Mouse (Mus musculus): ENCODE results near the gene Clec16a. TPM values are rescaled to one million over a fixed set of nuclear protein-coding genes. Genes with fewer than 3 reads are reported as not detected.

Gene Clec16a
- polyA plus RNA-seq, 1 experiment = 6.3 TPM

DNA sequence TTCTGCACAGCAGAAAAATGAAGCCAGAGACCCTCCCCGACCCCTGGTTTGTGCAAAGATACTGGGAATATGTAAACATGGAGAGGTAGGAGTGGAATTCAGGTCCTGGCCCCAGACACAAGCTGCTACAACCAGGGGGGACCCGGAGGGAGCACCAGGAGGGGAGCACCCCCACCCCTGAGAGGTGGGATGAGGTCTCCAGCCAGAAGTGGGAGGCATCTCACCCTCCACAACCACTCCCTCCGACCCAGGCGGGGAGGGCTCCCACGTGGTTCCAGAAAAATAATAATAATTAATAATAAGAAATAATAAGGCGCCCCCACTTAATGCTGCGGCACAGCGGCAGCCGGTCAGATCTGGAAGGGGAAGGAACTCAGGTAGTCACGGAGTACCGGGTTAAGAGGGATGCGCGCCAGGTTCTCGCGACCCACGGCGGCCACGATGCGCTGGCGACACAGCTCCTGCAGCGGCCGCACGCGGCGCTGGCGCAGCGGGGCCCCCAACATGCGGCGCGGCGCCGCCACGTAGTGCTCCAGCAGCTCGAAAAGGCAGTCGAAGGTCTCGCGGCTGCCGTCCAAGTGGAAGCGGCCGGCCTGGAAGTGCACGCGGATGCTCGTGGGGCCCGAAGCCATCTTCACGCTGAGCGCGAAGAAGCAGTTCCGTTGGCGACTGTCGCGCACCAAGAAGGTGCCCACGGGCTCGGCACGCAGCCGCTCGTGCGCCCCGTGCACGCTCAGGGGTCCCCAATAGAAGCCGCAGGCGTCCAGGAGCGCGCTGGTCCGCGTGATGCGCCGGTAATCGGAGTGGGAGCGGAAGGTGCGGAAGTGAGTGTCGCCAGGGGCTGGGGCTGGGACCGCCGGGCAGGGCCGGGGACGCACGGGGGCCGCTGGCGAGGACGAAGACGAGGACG is 239.0 kb downstream of the Clec16a start:
- 3% methylated on average over 81 of the region's 81 CpGs for WGBS

GRCm38 (mm10) chr16:10784793-10785370 is 239.7 kb downstream of the Clec16a start:
- peaks cover 6% of the 10 kb centered on the region for H3K4me1 ChIP-seq (ENCODE audit: control insufficient read depth, insufficient read depth, low read length)
- H3K27ac ChIP-seq (ENCODE audit: control insufficient read depth, insufficient read depth, low read depth, low read length, poor library complexity) = peak overlapping the region; percentile 92
- peak overlapping the region; percentile 94 for H3K4me3 ChIP-seq (replicated peaks; ENCODE audit: control insufficient read depth, low read depth, low read length)
- TF ChIP-seq POLR2A (IDR thresholded peaks at IDR 0.05; ENCODE audit: borderline replicate concordance, control insufficient read depth, low read depth, low read length) (peak; percentile 11; the same call in 1 of the 2 replicates), CTCF (IDR thresholded peaks at IDR 0.05; ENCODE audit: control insufficient read depth, insufficient read depth, low read length) (peak; percentile 71)
- WGBS = under 1% methylated on average over 49 of the region's 55 CpGs

More for the DNA sequence above, 239.0 kb downstream of the Clec16a start:
- 0 out of 2 replicates have a peak, but pooled peaks have one; percentile 23 for TF ChIP-seq POLR2A (IDR thresholded peaks at IDR 0.05; ENCODE audit: borderline replicate concordance, control insufficient read depth, low read depth, low read length)
- no peak for TF ChIP-seq CTCF (IDR thresholded peaks at IDR 0.05; ENCODE audit: control insufficient read depth, insufficient read depth, low read length)
- H3K4me3 ChIP-seq (replicated peaks; ENCODE audit: control insufficient read depth, low read depth, low read length) = peak overlapping the region; percentile 94
- peak overlapping the region; percentile 63 for H3K27ac ChIP-seq (ENCODE audit: control insufficient read depth, insufficient read depth, low read depth, low read length, poor library complexity)
- H3K4me1 ChIP-seq (ENCODE audit: control insufficient read depth, insufficient read depth, low read length) = peaks cover 6% of the 10 kb centered on the region

DNA sequence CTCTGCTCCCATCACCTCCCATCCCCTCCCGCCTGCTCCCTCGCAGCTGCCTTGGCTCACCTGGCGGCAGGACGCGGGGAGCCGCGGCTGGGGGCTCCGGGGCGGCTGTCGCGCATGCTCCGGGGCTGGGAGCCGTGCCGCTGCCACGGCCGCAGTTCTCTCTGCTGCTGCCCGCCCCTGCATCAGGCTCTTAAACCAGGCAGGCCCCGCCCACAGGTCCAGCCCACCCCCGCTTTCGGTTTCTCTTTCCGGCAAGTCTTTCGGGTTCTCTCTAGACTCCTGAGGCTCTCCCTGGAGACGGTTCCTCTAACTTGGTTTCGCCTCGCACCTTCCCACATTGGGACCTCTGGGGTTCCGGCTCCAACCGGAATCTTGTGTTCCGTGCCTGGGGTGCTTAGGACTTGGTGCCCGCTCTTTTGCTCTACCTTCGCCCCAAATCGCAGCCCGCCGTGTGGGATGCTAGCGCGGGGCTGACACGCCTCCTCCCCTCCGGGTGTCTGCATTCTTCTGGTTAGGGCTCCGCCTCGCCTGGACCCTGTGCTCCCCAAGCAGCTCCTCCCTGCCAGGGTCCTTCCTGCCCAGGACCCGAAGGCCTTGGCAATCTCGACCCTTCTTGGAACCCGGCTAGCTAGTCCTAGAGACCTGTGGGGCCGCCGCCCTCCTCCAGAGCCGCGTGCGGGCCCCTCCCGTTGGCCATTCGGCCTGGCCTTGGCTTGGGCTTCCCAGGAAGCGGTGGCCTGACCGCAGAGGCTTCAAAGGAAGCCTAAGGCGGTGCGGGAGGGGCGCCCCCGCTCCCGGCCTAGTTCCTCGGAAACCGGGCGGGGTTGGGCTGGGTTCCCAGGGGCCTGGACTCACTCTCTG is 240.5 kb downstream of the Clec16a start, which contains the start of gene Socs1:
Socs1 (minus strand) TSS at position 166 of the 861 bp plus-strand sequence.
- peak within 1 kb of the TSS; percentile 92 for H3K27ac ChIP-seq (ENCODE audit: control insufficient read depth, insufficient read depth, low read depth, low read length, poor library complexity)
- under 1% methylated on average over 58 of the region's 59 CpGs for WGBS
- TF ChIP-seq CTCF (IDR thresholded peaks at IDR 0.05; ENCODE audit: control insufficient read depth, insufficient read depth, low read length) = no peak
- TF ChIP-seq POLR2A (IDR thresholded peaks at IDR 0.05; ENCODE audit: borderline replicate concordance, control insufficient read depth, low read depth, low read length) = peak; percentile 88; the same call in 1 of the 2 replicates
- H3K4me3 ChIP-seq (replicated peaks; ENCODE audit: control insufficient read depth, low read depth, low read length) = peak within 1 kb of the TSS; percentile 94
- peaks cover 6% of the 10 kb centered on the region for H3K4me1 ChIP-seq (ENCODE audit: control insufficient read depth, insufficient read depth, low read length)

DNA sequence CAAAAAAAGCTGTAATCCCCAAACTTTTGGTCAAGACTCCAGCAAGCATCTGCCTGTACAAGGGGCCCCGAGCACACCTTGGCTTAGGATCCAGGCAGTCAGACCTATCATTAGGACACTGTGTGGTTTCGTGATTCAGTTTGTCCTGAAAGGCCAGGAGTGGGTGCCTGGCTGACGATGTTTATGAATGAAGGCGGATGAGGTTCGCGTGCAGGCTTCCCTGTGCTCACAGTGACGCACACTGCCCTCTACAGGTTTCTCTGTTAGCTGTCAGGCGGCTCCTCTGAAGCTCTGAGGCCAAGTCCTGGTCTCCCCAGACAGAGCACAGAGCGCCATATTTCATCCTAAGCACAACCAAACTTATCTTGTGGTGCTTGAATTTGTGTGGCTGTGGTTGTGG is 241.1 kb downstream of the Clec16a start:
- TF ChIP-seq POLR2A (IDR thresholded peaks at IDR 0.05; ENCODE audit: borderline replicate concordance, control insufficient read depth, low read depth, low read length) = no peak
- TF ChIP-seq CTCF (IDR thresholded peaks at IDR 0.05; ENCODE audit: control insufficient read depth, insufficient read depth, low read length) = peak; percentile 94
- peaks cover 6% of the 10 kb centered on the region for H3K4me1 ChIP-seq (ENCODE audit: control insufficient read depth, insufficient read depth, low read length)
- 1% methylated on average over 9 of the region's 9 CpGs for WGBS
- peak overlapping the region; percentile 94 for H3K4me3 ChIP-seq (replicated peaks; ENCODE audit: control insufficient read depth, low read depth, low read length)
- H3K27ac ChIP-seq (ENCODE audit: control insufficient read depth, insufficient read depth, low read depth, low read length, poor library complexity) = peak overlapping the region; percentile 92

GRCm38 (mm10) chr16:10786782-10787547 is 241.8 kb downstream of the Clec16a start:
- H3K4me1 ChIP-seq (ENCODE audit: control insufficient read depth, insufficient read depth, low read length) = peaks cover 6% of the 10 kb centered on the region
- no peak for TF ChIP-seq CTCF (IDR thresholded peaks at IDR 0.05; ENCODE audit: control insufficient read depth, insufficient read depth, low read length)
- TF ChIP-seq POLR2A (IDR thresholded peaks at IDR 0.05; ENCODE audit: borderline replicate concordance, control insufficient read depth, low read depth, low read length) = no peak
- no peak overlapping the region for H3K4me3 ChIP-seq (replicated peaks; ENCODE audit: control insufficient read depth, low read depth, low read length)
- no peak overlapping the region for H3K27ac ChIP-seq (ENCODE audit: control insufficient read depth, insufficient read depth, low read depth, low read length, poor library complexity)
- 64% methylated on average over 4 of the region's 4 CpGs for WGBS

GRCm38 (mm10) chr16:10787548-10788058 is 242.5 kb downstream of the Clec16a start:
- no peak for TF ChIP-seq CTCF (IDR thresholded peaks at IDR 0.05; ENCODE audit: control insufficient read depth, insufficient read depth, low read length)
- TF ChIP-seq POLR2A (IDR thresholded peaks at IDR 0.05; ENCODE audit: borderline replicate concordance, control insufficient read depth, low read depth, low read length) = no peak
- peaks cover 5% of the 10 kb centered on the region for H3K4me1 ChIP-seq (ENCODE audit: control insufficient read depth, insufficient read depth, low read length)
- 72% methylated on average over 7 of the region's 7 CpGs for WGBS
- no peak overlapping the region for H3K27ac ChIP-seq (ENCODE audit: control insufficient read depth, insufficient read depth, low read depth, low read length, poor library complexity)
- no peak overlapping the region for H3K4me3 ChIP-seq (replicated peaks; ENCODE audit: control insufficient read depth, low read depth, low read length)

- no peak for TF ChIP-seq CTCF (IDR thresholded peaks at IDR 0.05; ENCODE audit: control insufficient read depth, insufficient read depth, low read length)
- TF ChIP-seq POLR2A (IDR thresholded peaks at IDR 0.05; ENCODE audit: borderline replicate concordance, control insufficient read depth, low read depth, low read length) = no peak
- Histone ChIP-seq H3K4me1 (ENCODE audit: control insufficient read depth, insufficient read depth, low read length) (peaks cover 3% of the 10 kb centered on the region; the same call in 1 of the 2 replicates), H3K27ac (ENCODE audit: control insufficient read depth, insufficient read depth, low read depth, low read length, poor library complexity) (no peak within 1 kb of the TSS), H3K4me3 (replicated peaks; ENCODE audit: control insufficient read depth, low read depth, low read length) (no peak within 1 kb of the TSS)
- 56% methylated on average over 16 of the region's 16 CpGs for WGBS
These were observed 243.1 kb downstream of the Clec16a start, which contains the start of gene Tnp2 for GRCm38 (mm10) chr16:10788271-10788670. Gene Tnp2, minus strand, starts transcription at chr16:10788660.
